Mouse (Mus musculus): ENCODE measurements around the gene Lemd1. TPM values are rescaled to one million over a fixed set of nuclear protein-coding genes. Genes with fewer than 3 reads are reported as not detected.
A peak's percentile ranks its signal among the peaks of the same experiment; 100 is the strongest.
"Not testable (repeated sequence)": the region's sequence is repeated elsewhere in the genome, so short reads cannot be mapped to it uniquely, and the experiment has no call there.

Lemd1 gene
- polyA plus RNA-seq, 1 experiment from 2014 or later = not detected

- not testable (repeated sequence) for H3K27ac ChIP-seq (ENCODE audit: poor library complexity, severe bottlenecking)
These were observed 89.4 kb downstream of the Lemd1 start for GRCm38 (mm10) chr1:132280636-132281035.

GRCm38 (mm10) chr1:132281523-132282176 is 90.4 kb downstream of the Lemd1 start:
- H3K36me3 ChIP-seq = no peaks in the 10 kb centered on the region
- WGBS = 31% methylated on average over 8 of the region's 8 CpGs
- H3K4me2 ChIP-seq = no peak overlapping the region
- H3K27ac ChIP-seq (ENCODE audit: poor library complexity, severe bottlenecking) = no peak overlapping the region
- no peak overlapping the region for H3K4me3 ChIP-seq
- ATAC-seq (ENCODE audit: insufficient number of reproducible peaks, low FRiP score) = no peak
- H3K9ac ChIP-seq = no peak overlapping the region
- peaks cover 4% of the 10 kb centered on the region for H3K4me1 ChIP-seq (replicated peaks)
- no peaks in the 10 kb centered on the region for H3K9me3 ChIP-seq (replicated peaks)
- 0 out of 2 replicates have a peak, but pooled peaks cover 12% of the 10 kb centered on the region for H3K27me3 ChIP-seq (replicated peaks)

More at GRCm38 (mm10) chr1:132280636-132281035, 89.4 kb downstream of the Lemd1 start:
- not testable (repeated sequence) for H3K4me1 ChIP-seq (replicated peaks); H3K4me2 ChIP-seq; H3K9me3 ChIP-seq (replicated peaks); ATAC-seq (ENCODE audit: insufficient number of reproducible peaks, low FRiP score); H3K36me3 ChIP-seq; H3K9ac ChIP-seq; H3K4me3 ChIP-seq
- 0 out of 2 replicates have a peak, but pooled peaks cover 12% of the 10 kb centered on the region for H3K27me3 ChIP-seq (replicated peaks)
- 63% methylated on average over 6 of the region's 6 CpGs for WGBS

GRCm38 (mm10) chr1:132282177-132282536 is 90.9 kb downstream of the Lemd1 start:
- H3K27me3 ChIP-seq (replicated peaks) = 0 out of 2 replicates have a peak, but pooled peaks cover 12% of the 10 kb centered on the region
- no peak overlapping the region for H3K9ac ChIP-seq
- no peaks in the 10 kb centered on the region for H3K9me3 ChIP-seq (replicated peaks)
- ATAC-seq (ENCODE audit: insufficient number of reproducible peaks, low FRiP score) = no peak
- H3K4me3 ChIP-seq = no peak overlapping the region
- H3K4me1 ChIP-seq (replicated peaks) = peaks cover 3% of the 10 kb centered on the region
- 83% methylated on average over 2 of the region's 2 CpGs for WGBS
- H3K4me2 ChIP-seq = no peak overlapping the region
- H3K36me3 ChIP-seq = no peaks in the 10 kb centered on the region
- no peak overlapping the region for H3K27ac ChIP-seq (ENCODE audit: poor library complexity, severe bottlenecking)

GRCm38 (mm10) chr1:132283018-132283417 is 91.8 kb downstream of the Lemd1 start:
- WGBS = 74% methylated on average over 13 of the region's 13 CpGs
- H3K9me3 ChIP-seq (replicated peaks) = no peaks in the 10 kb centered on the region
- H3K9ac ChIP-seq = no peak overlapping the region
- H3K4me1 ChIP-seq (replicated peaks) = peaks cover 12% of the 10 kb centered on the region
- no peak overlapping the region for H3K4me2 ChIP-seq
- no peak overlapping the region for H3K27ac ChIP-seq (ENCODE audit: poor library complexity, severe bottlenecking)
- H3K4me3 ChIP-seq = no peak overlapping the region
- H3K36me3 ChIP-seq = no peaks in the 10 kb centered on the region
- no peak for ATAC-seq (ENCODE audit: insufficient number of reproducible peaks, low FRiP score)
- 0 out of 2 replicates have a peak, but pooled peaks cover 12% of the 10 kb centered on the region for H3K27me3 ChIP-seq (replicated peaks)

- Histone ChIP-seq H3K27me3 (replicated peaks) (0 out of 2 replicates have a peak, but pooled peaks cover 15% of the 10 kb centered on the region), H3K9ac (no peak overlapping the region), H3K27ac (ENCODE audit: poor library complexity, severe bottlenecking) (no peak overlapping the region), H3K36me3 (no peaks in the 10 kb centered on the region), H3K4me1 (replicated peaks) (peaks cover 31% of the 10 kb centered on the region), H3K4me2 (no peak overlapping the region), H3K4me3 (no peak overlapping the region), H3K9me3 (replicated peaks) (no peaks in the 10 kb centered on the region)
- WGBS = 84% methylated on average over 1 of the region's 1 CpGs
- no peak for ATAC-seq (ENCODE audit: insufficient number of reproducible peaks, low FRiP score)
These were observed 95.5 kb downstream of the Lemd1 start for GRCm38 (mm10) chr1:132286735-132287134.

- ATAC-seq (ENCODE audit: insufficient number of reproducible peaks, low FRiP score) = no peak
- no peak overlapping the region for H3K4me2 ChIP-seq
- peaks cover 38% of the 10 kb centered on the region for H3K4me1 ChIP-seq (replicated peaks)
- WGBS = 44% methylated on average over 2 of the region's 2 CpGs
- H3K27me3 ChIP-seq (replicated peaks) = 0 out of 2 replicates have a peak, but pooled peaks cover 9% of the 10 kb centered on the region
- H3K4me3 ChIP-seq = no peak overlapping the region
- no peaks in the 10 kb centered on the region for H3K36me3 ChIP-seq
- H3K9me3 ChIP-seq (replicated peaks) = no peaks in the 10 kb centered on the region
- H3K9ac ChIP-seq = no peak overlapping the region
- peak overlapping the region; percentile 13; the same call in 1 of the 2 replicates for H3K27ac ChIP-seq (ENCODE audit: poor library complexity, severe bottlenecking)
These were observed 96.2 kb downstream of the Lemd1 start for GRCm38 (mm10) chr1:132287445-132287844.

- Histone ChIP-seq H3K27me3 (replicated peaks) (0 out of 2 replicates have a peak, but pooled peaks cover 9% of the 10 kb centered on the region), H3K4me1 (replicated peaks) (peaks cover 44% of the 10 kb centered on the region), H3K9ac (no peak overlapping the region), H3K27ac (ENCODE audit: poor library complexity, severe bottlenecking) (peak overlapping the region; percentile 13; the same call in 1 of the 2 replicates), H3K4me2 (no peak overlapping the region), H3K9me3 (replicated peaks) (no peaks in the 10 kb centered on the region), H3K36me3 (no peaks in the 10 kb centered on the region), H3K4me3 (no peak overlapping the region)
- no peak for ATAC-seq (ENCODE audit: insufficient number of reproducible peaks, low FRiP score)
- 22% methylated on average over 11 of the region's 11 CpGs for WGBS
These were observed 96.8 kb downstream of the Lemd1 start for GRCm38 (mm10) chr1:132287991-132288451.

- no peak overlapping the region for H3K27ac ChIP-seq (ENCODE audit: poor library complexity, severe bottlenecking)
These were observed 98.7 kb downstream of the Lemd1 start for GRCm38 (mm10) chr1:132289965-132290364.

GRCm38 (mm10) chr1:132290921-132291675 is 99.9 kb downstream of the Lemd1 start:
- H3K36me3 ChIP-seq = no peaks in the 10 kb centered on the region
- WGBS = 59% methylated on average over 11 of the region's 11 CpGs
- no peak overlapping the region for H3K27ac ChIP-seq (ENCODE audit: poor library complexity, severe bottlenecking)
- no peak overlapping the region for H3K9ac ChIP-seq
- no peak overlapping the region for H3K4me2 ChIP-seq
- peaks cover 45% of the 10 kb centered on the region for H3K4me1 ChIP-seq (replicated peaks)
- peaks cover 24% of the 10 kb centered on the region for H3K27me3 ChIP-seq (replicated peaks)
- no peaks in the 10 kb centered on the region for H3K9me3 ChIP-seq (replicated peaks)
- ATAC-seq (ENCODE audit: insufficient number of reproducible peaks, low FRiP score) = no peak
- no peak overlapping the region for H3K4me3 ChIP-seq

More at GRCm38 (mm10) chr1:132289965-132290364, 98.7 kb downstream of the Lemd1 start:
- Histone ChIP-seq H3K36me3 (no peaks in the 10 kb centered on the region), H3K9me3 (replicated peaks) (no peaks in the 10 kb centered on the region), H3K4me3 (no peak overlapping the region), H3K4me2 (no peak overlapping the region), H3K9ac (0 out of 2 replicates have a peak overlapping the region, but pooled peaks have one; percentile 28), H3K4me1 (replicated peaks) (peaks cover 45% of the 10 kb centered on the region), H3K27me3 (replicated peaks) (peaks cover 13% of the 10 kb centered on the region)
- WGBS = 64% methylated on average over 6 of the region's 6 CpGs
- ATAC-seq (ENCODE audit: insufficient number of reproducible peaks, low FRiP score) = no peak

GRCm38 (mm10) chr1:132291706-132292105 is 100.5 kb downstream of the Lemd1 start:
- Histone ChIP-seq H3K9ac (no peak overlapping the region), H3K27me3 (replicated peaks) (peaks cover 30% of the 10 kb centered on the region), H3K4me2 (no peak overlapping the region), H3K4me3 (no peak overlapping the region), H3K27ac (ENCODE audit: poor library complexity, severe bottlenecking) (no peak overlapping the region), H3K36me3 (no peaks in the 10 kb centered on the region), H3K9me3 (replicated peaks) (no peaks in the 10 kb centered on the region), H3K4me1 (replicated peaks) (peaks cover 44% of the 10 kb centered on the region)
- 45% methylated on average over 4 of the region's 4 CpGs for WGBS
- no peak for ATAC-seq (ENCODE audit: insufficient number of reproducible peaks, low FRiP score)

Measured in heart, embryonic 12.5 days (tissue).